Mouse (Mus musculus): ENCODE data around the gene Haus4. TPM values are rescaled to one million over a fixed set of nuclear protein-coding genes. Genes with fewer than 3 reads are reported as not detected.

Gene Haus4
- total and polyA plus RNA-seq, 3 experiments: 3.2 to 3.8 (median 3.5) TPM

DNA sequence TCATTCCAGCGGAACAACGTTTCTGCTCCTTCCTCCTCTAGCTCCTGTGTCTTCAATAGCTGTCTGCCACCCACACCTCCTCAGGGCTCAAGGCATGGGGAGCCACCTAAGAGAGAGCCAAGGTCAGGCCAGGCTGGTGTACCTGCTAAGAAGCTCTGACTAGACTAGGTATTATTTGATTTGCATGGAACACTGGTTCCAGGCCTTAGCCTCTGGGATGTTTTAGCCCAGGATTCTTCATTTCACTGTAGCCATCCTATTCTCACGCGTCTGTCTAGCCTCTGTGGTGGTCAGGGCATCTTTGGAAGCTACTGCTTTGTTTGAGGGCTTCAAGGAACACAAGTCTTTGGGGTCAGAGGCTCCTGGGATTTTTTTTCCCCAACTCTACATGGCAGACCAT, 17.7 kb upstream of the Haus4 start:
- no peaks in the 10 kb centered on the region for H3K36me3 ChIP-seq (ENCODE audit: control insufficient read depth, insufficient read depth, low read length)
- peaks cover 2% of the 10 kb centered on the region; the same call in 1 of the 2 replicates for H3K27me3 ChIP-seq (ENCODE audit: control insufficient read depth, insufficient read depth, low read length)
- no peak overlapping the region for H3K4me3 ChIP-seq
- no peak overlapping the region for H3K9ac ChIP-seq (ENCODE audit: low read depth, low read length)
- 56% methylated on average over 4 of the region's 4 CpGs for WGBS
- TF ChIP-seq POLR2A (IDR thresholded peaks at IDR 0.05; ENCODE audit: insufficient read depth, low read depth, low read length) (no peak), CTCF (IDR thresholded peaks at IDR 0.05) (no peak), EP300 (IDR thresholded peaks at IDR 0.05; ENCODE audit: insufficient read depth, low read depth, low read length) (no peak)
- intact Hi-C loops (cut with DNase I): no loop called here
- no peaks in the 10 kb centered on the region for H3K79me2 ChIP-seq (replicated peaks; ENCODE audit: control insufficient read depth, insufficient read depth, low read length)
- no peak for DNase-seq
- peak overlapping the region; percentile 12; the same call in 1 of the 2 replicates for H3K27ac ChIP-seq
- peaks cover 1% of the 10 kb centered on the region; the same call in 1 of the 2 replicates for H3K4me1 ChIP-seq (ENCODE audit: control insufficient read depth, insufficient read depth, low read length)

- TF ChIP-seq EP300 (IDR thresholded peaks at IDR 0.05; ENCODE audit: insufficient read depth, low read depth, low read length) (0 out of 2 replicates have a peak, but pooled peaks have one; percentile 35), CTCF (IDR thresholded peaks at IDR 0.05) (no peak)
These were observed 15.3 kb upstream of the Haus4 start for GRCm38 (mm10) chr14:54569451-54570392.

GRCm38 (mm10) chr14:54568694-54569414, 14.4 kb upstream of the Haus4 start:
- 0 out of 2 replicates have a peak, but pooled peaks cover 1% of the 10 kb centered on the region for H3K4me1 ChIP-seq (ENCODE audit: control insufficient read depth, insufficient read depth, low read length)
- H3K27me3 ChIP-seq (ENCODE audit: control insufficient read depth, insufficient read depth, low read length): no peaks in the 10 kb centered on the region
- no peak overlapping the region for H3K9ac ChIP-seq (ENCODE audit: low read depth, low read length)
- H3K36me3 ChIP-seq (ENCODE audit: control insufficient read depth, insufficient read depth, low read length): no peaks in the 10 kb centered on the region
- H3K79me2 ChIP-seq (replicated peaks; ENCODE audit: control insufficient read depth, insufficient read depth, low read length): no peaks in the 10 kb centered on the region
- intact Hi-C loops (cut with DNase I): loop anchor here (2.0 to 5.0 kb wide), 2 partner anchors 43 to 74 kb away; no protein-coding TSS in a partner anchor
- peak; percentile 73 to 78 for DNase-seq
- H3K4me3 ChIP-seq: no peak overlapping the region
- WGBS: 64% methylated on average over 15 of the region's 15 CpGs
- TF ChIP-seq CTCF (IDR thresholded peaks at IDR 0.05) (peak; percentile 93), POLR2A (IDR thresholded peaks at IDR 0.05; ENCODE audit: insufficient read depth, low read depth, low read length) (0 out of 2 replicates have a peak, but pooled peaks have one; percentile 16), EP300 (IDR thresholded peaks at IDR 0.05; ENCODE audit: insufficient read depth, low read depth, low read length) (peak; percentile 71)
- no peak overlapping the region; the same call in 1 of the 2 replicates for H3K27ac ChIP-seq

More at GRCm38 (mm10) chr14:54569451-54570392, 15.3 kb upstream of the Haus4 start:
- no peaks in the 10 kb centered on the region for H3K36me3 ChIP-seq (ENCODE audit: control insufficient read depth, insufficient read depth, low read length)
- H3K4me1 ChIP-seq (ENCODE audit: control insufficient read depth, insufficient read depth, low read length): 0 out of 2 replicates have a peak, but pooled peaks cover 1% of the 10 kb centered on the region
- peak overlapping the region; percentile 30 for H3K27ac ChIP-seq
- peak; percentile 32 to 40 for DNase-seq
- no peak overlapping the region for H3K4me3 ChIP-seq
- H3K27me3 ChIP-seq (ENCODE audit: control insufficient read depth, insufficient read depth, low read length): no peaks in the 10 kb centered on the region
- no peaks in the 10 kb centered on the region for H3K79me2 ChIP-seq (replicated peaks; ENCODE audit: control insufficient read depth, insufficient read depth, low read length)
- no peak overlapping the region for H3K9ac ChIP-seq (ENCODE audit: low read depth, low read length)
- intact Hi-C loops (cut with DNase I): loop anchor here (2.0 to 5.0 kb wide), 2 partner anchors 43 to 73 kb away; no protein-coding TSS in a partner anchor
- WGBS: 65% methylated on average over 17 of the region's 17 CpGs

DNA sequence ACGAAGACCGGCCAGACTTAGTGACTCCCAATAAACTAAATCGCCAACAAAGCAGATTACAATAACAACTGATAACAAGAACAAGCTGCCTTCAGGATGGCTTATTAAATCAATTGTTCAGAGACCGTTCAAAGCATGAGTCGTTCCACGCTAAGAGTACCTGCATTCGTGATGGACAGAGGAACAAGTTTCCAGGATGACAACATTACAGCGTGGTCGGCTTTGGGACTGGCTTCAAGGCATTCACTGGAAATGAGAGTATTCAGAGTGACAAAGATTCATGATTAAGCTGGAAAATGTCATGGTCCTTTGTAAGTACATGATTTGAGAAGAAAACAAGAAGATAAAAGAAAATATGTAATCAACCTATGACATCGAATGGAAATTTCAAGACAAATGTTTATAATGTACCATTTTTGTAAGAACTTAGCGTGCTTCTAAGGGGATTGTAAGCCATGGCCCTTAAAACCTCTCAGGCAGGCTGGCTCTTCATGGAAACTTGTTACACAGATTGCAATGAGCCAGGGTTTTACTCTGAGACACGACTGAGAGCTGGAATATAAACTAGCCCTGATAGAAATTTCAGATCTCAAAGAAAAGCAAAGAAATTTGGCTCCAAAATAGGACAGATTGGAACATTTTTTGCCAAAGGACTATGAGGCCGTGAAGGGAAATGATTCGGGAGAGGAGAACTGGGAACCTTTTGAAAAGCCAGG, 6.3 kb upstream of the Haus4 start:
- no peak for TF ChIP-seq POLR2A (IDR thresholded peaks at IDR 0.05; ENCODE audit: insufficient read depth, low read depth, low read length)
- no peak for TF ChIP-seq CTCF (IDR thresholded peaks at IDR 0.05)
- no peak for TF ChIP-seq EP300 (IDR thresholded peaks at IDR 0.05; ENCODE audit: insufficient read depth, low read depth, low read length)
- Histone ChIP-seq H3K79me2 (replicated peaks; ENCODE audit: control insufficient read depth, insufficient read depth, low read length) (no peaks in the 10 kb centered on the region), H3K36me3 (ENCODE audit: control insufficient read depth, insufficient read depth, low read length) (no peaks in the 10 kb centered on the region), H3K4me1 (ENCODE audit: control insufficient read depth, insufficient read depth, low read length) (no peaks in the 10 kb centered on the region), H3K27ac (no peak overlapping the region), H3K4me3 (no peak overlapping the region), H3K27me3 (ENCODE audit: control insufficient read depth, insufficient read depth, low read length) (no peaks in the 10 kb centered on the region), H3K9ac (ENCODE audit: low read depth, low read length) (no peak overlapping the region)
- no peak for DNase-seq
- WGBS: 74% methylated on average over 14 of the region's 14 CpGs
- intact Hi-C loops (cut with DNase I): no loop called here

DNA sequence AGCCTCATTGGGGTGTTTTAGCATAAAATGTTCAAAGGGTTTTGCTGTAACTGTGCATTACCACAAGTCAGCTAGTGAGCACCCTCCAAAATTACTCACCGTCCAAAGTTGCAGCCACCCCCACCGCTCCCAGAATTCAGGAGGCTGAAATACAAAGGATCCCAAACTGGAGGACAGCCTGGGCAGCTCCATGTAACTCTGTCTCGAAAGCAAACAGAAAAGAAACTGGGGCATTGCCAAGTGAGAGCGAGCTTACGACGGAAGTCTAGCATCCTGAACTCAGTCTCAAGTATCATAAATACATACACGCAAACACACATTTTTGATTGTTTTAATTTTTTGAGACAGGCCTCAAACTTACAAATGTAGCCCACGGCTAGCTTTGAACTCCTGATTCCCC, 2.9 kb upstream of the Haus4 start:
- intact Hi-C loops (cut with DNase I): no loop called here
- Histone ChIP-seq H3K27me3 (ENCODE audit: control insufficient read depth, insufficient read depth, low read length) (no peaks in the 10 kb centered on the region), H3K27ac (no peak overlapping the region), H3K36me3 (ENCODE audit: control insufficient read depth, insufficient read depth, low read length) (no peaks in the 10 kb centered on the region), H3K4me1 (ENCODE audit: control insufficient read depth, insufficient read depth, low read length) (peaks cover 3% of the 10 kb centered on the region), H3K79me2 (replicated peaks; ENCODE audit: control insufficient read depth, insufficient read depth, low read length) (no peaks in the 10 kb centered on the region), H3K9ac (ENCODE audit: low read depth, low read length) (no peak overlapping the region), H3K4me3 (no peak overlapping the region)
- WGBS: 74% methylated on average over 8 of the region's 8 CpGs
- TF ChIP-seq EP300 (IDR thresholded peaks at IDR 0.05; ENCODE audit: insufficient read depth, low read depth, low read length) (no peak), POLR2A (IDR thresholded peaks at IDR 0.05; ENCODE audit: insufficient read depth, low read depth, low read length) (no peak), CTCF (IDR thresholded peaks at IDR 0.05) (no peak)
- no peak for DNase-seq

All from heart, adult 2 months (tissue).